Mouse (Mus musculus): ENCODE measurements around the gene Parp8. TPM values are rescaled to one million over a fixed set of nuclear protein-coding genes. Genes with fewer than 3 reads are reported as not detected.

Parp8 gene
- total and polyA plus RNA-seq, 3 experiments, result not detected

GRCm38 (mm10) chr13:116973491-116973890, 51.8 kb downstream of the Parp8 start:
- Histone ChIP-seq H3K27me3 (replicated peaks) (no peaks in the 10 kb centered on the region), H3K79me2 (replicated peaks; ENCODE audit: control insufficient read depth, extremely low read depth, insufficient read depth, poor library complexity, severe bottlenecking) (no peaks in the 10 kb centered on the region), H3K4me2 (ENCODE audit: insufficient read depth, low read depth, poor library complexity, severe bottlenecking) (no peak overlapping the region), H3K4me1 (ENCODE audit: control insufficient read depth in 1 of 2, insufficient read depth in 2 of 2) (no peaks in the 10 kb centered on the region), H3K9ac (ENCODE audit: insufficient read depth, low read depth) (no peak overlapping the region), H3K9me3 (replicated peaks; ENCODE audit: low read length) (peaks cover 69% of the 10 kb centered on the region), H3K36me3 (replicated peaks in 1 of 2; ENCODE audit: control insufficient read depth in 1 of 2, insufficient read depth in 1 of 2, low read length in 1 of 2) (no peaks in the 10 kb centered on the region), H3K27ac (ENCODE audit: insufficient read depth, low read depth) (no peak overlapping the region), H3K4me3 (replicated peaks in 1 of 3; ENCODE audit: low read depth in 2 of 3, low read length in 2 of 3, poor library complexity in 1 of 3) (no peak overlapping the region)
- in situ Hi-C loops (cut with MboI; ENCODE audit: low pct_ligation_motif_present, low pct_unique_long_range_greater_than_20kb, low sequenced_read_pairs) (no loop called here), dilution Hi-C loops (cut with MboI; ENCODE audit: extremely low pct_ligation_motif_present, extremely low pct_unique_long_range_greater_than_20kb, low sequenced_read_pairs) (no loop called here)
- TF ChIP-seq ZNF384 (IDR thresholded peaks at IDR 0.05; ENCODE audit: low read depth, low read length), result no peak
- TF ChIP-seq PAX5 (IDR thresholded peaks at IDR 0.05; ENCODE audit: low read length), result no peak
- TF ChIP-seq ZMIZ1 (IDR thresholded peaks at IDR 0.05; ENCODE audit: low read depth, low read length), result no peak
- no peak for TF ChIP-seq IRF4 (IDR thresholded peaks at IDR 0.05; ENCODE audit: low read depth, low read length)
- TF ChIP-seq RCOR1 (conservative IDR thresholded peaks at IDR 0.05; ENCODE audit: low read depth, low read length), result no peak
- no peak for TF ChIP-seq NRF1 (IDR thresholded peaks at IDR 0.05; ENCODE audit: low read depth, low read length)
- no peak for TF ChIP-seq CTCF (conservative IDR thresholded peaks at IDR 0.05 in 1 of 2, IDR thresholded peaks at IDR 0.05 in 1 of 2; ENCODE audit: low read depth in 2 of 2, low read length in 2 of 2)
- TF ChIP-seq HCFC1 (IDR thresholded peaks at IDR 0.05; ENCODE audit: low read depth, low read length), result no peak
- TF ChIP-seq JUND (conservative IDR thresholded peaks at IDR 0.05; ENCODE audit: low read depth, low read length), result no peak
- TF ChIP-seq MAFK (IDR thresholded peaks at IDR 0.05; ENCODE audit: insufficient replicate concordance, low read length), result no peak
- TF ChIP-seq MAZ (IDR thresholded peaks at IDR 0.05; ENCODE audit: low read depth, low read length), result no peak
- TF ChIP-seq CHD1 (IDR thresholded peaks at IDR 0.05; ENCODE audit: low read depth, low read length), result no peak
- TF ChIP-seq JUN (IDR thresholded peaks at IDR 0.05; ENCODE audit: insufficient read depth, low read depth, low read length), result no peak
- no peak for TF ChIP-seq CHD2 (IDR thresholded peaks at IDR 0.05; ENCODE audit: low read length)
- TF ChIP-seq TCF12 (IDR thresholded peaks at IDR 0.05; ENCODE audit: low read depth, low read length), result no peak
- TF ChIP-seq MEF2A (IDR thresholded peaks at IDR 0.05; ENCODE audit: borderline replicate concordance, low read depth, low read length), result no peak
- TF ChIP-seq ZKSCAN1 (IDR thresholded peaks at IDR 0.05; ENCODE audit: borderline replicate concordance, low read depth, low read length), result no peak
- no peak for TF ChIP-seq MAX (IDR thresholded peaks at IDR 0.05; ENCODE audit: low read length)
- DNase-seq (ENCODE audit: extremely low read depth), result no peak

- Histone ChIP-seq H3K4me3 (replicated peaks in 1 of 3; ENCODE audit: low read depth in 2 of 3, low read length in 2 of 3, poor library complexity in 1 of 3) (no peak overlapping the region), H3K27ac (ENCODE audit: insufficient read depth, low read depth) (no peak overlapping the region), H3K4me1 (ENCODE audit: control insufficient read depth in 1 of 2, insufficient read depth in 2 of 2) (no peaks in the 10 kb centered on the region), H3K79me2 (replicated peaks; ENCODE audit: control insufficient read depth, extremely low read depth, insufficient read depth, poor library complexity, severe bottlenecking) (no peaks in the 10 kb centered on the region), H3K4me2 (ENCODE audit: insufficient read depth, low read depth, poor library complexity, severe bottlenecking) (no peak overlapping the region), H3K9ac (ENCODE audit: insufficient read depth, low read depth) (no peak overlapping the region), H3K9me3 (replicated peaks; ENCODE audit: low read length) (peaks cover 75% of the 10 kb centered on the region), H3K27me3 (replicated peaks) (no peaks in the 10 kb centered on the region), H3K36me3 (replicated peaks in 1 of 2; ENCODE audit: control insufficient read depth in 1 of 2, insufficient read depth in 1 of 2, low read length in 1 of 2) (no peaks in the 10 kb centered on the region)
- dilution Hi-C loops (cut with MboI; ENCODE audit: extremely low pct_ligation_motif_present, extremely low pct_unique_long_range_greater_than_20kb, low sequenced_read_pairs), result no loop called here
- TF ChIP-seq ELF1 (IDR thresholded peaks at IDR 0.05; ENCODE audit: low read depth, low read length), result no peak
- TF ChIP-seq USF2 (conservative IDR thresholded peaks at IDR 0.05; ENCODE audit: low read depth, low read length), result no peak
- no peak for TF ChIP-seq BHLHE40 (IDR thresholded peaks at IDR 0.05; ENCODE audit: low read depth, low read length)
- TF ChIP-seq POLR2AphosphoS2 (IDR thresholded peaks at IDR 0.05; ENCODE audit: low read depth, low read length), result no peak
- TF ChIP-seq SMC3 (IDR thresholded peaks at IDR 0.05; ENCODE audit: low read depth, low read length), result no peak
- TF ChIP-seq TBP (conservative IDR thresholded peaks at IDR 0.05; ENCODE audit: low read depth, low read length), result no peak
- TF ChIP-seq CHD2 (IDR thresholded peaks at IDR 0.05; ENCODE audit: low read length), result no peak
- TF ChIP-seq JUND (conservative IDR thresholded peaks at IDR 0.05; ENCODE audit: low read depth, low read length), result no peak
- TF ChIP-seq NRF1 (IDR thresholded peaks at IDR 0.05; ENCODE audit: low read depth, low read length), result no peak
- TF ChIP-seq EP300 (IDR thresholded peaks at IDR 0.05; ENCODE audit: low read length), result no peak
- in situ Hi-C loops (cut with MboI; ENCODE audit: low pct_ligation_motif_present, low pct_unique_long_range_greater_than_20kb, low sequenced_read_pairs), result no loop called here
- no peak for DNase-seq (ENCODE audit: extremely low read depth)
These were observed 53.2 kb downstream of the Parp8 start for GRCm38 (mm10) chr13:116972036-116972611.
